Mouse (Mus musculus): ENCODE measurements around the gene Farp1.
A peak's percentile ranks its signal among the peaks of the same experiment; 100 is the strongest.

The Farp1 gene

GRCm38 (mm10) chr14:121103459-121103858 lies 68.5 kb downstream of the Farp1 start:
- peak; percentile 60 for DNase-seq (ENCODE audit: low read depth, low spot score)

GRCm38 (mm10) chr14:121104760-121105329 lies 69.8 kb downstream of the Farp1 start:
- DNase-seq (ENCODE audit: low read depth, low spot score), result no peak

GRCm38 (mm10) chr14:121106906-121107305 lies 71.9 kb downstream of the Farp1 start:
- no peak for DNase-seq (ENCODE audit: low read depth, low spot score)

DNA sequence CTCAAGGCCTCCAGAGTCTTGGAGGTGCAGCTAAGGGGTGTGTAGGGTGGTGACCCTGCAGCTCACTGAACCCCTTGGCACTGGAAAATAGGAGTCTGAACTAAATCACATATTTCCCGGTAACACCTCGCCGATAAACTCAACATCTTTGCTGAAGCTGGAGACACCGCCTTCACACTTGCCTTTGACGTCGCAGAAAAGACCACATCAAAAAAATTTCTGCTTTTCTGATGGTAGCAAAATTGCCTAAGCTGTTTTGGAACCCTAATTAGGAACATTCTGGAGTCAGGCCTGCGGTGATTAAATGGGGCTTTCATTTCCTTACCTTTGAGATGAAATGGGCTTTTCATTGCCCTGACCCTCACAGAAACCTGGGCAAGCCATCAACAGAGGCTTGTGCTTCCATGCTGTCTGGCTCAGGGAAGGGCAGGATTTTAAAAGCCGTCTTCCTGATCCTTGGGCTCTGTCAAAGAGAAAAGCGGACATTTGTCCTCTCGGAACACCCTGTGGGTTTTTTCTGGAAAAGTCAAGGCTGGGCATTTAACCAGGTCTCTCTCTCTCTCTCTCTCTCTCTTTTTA lies 72.8 kb downstream of the Farp1 start:
- no peak for DNase-seq (ENCODE audit: low read depth, low spot score)

DNA sequence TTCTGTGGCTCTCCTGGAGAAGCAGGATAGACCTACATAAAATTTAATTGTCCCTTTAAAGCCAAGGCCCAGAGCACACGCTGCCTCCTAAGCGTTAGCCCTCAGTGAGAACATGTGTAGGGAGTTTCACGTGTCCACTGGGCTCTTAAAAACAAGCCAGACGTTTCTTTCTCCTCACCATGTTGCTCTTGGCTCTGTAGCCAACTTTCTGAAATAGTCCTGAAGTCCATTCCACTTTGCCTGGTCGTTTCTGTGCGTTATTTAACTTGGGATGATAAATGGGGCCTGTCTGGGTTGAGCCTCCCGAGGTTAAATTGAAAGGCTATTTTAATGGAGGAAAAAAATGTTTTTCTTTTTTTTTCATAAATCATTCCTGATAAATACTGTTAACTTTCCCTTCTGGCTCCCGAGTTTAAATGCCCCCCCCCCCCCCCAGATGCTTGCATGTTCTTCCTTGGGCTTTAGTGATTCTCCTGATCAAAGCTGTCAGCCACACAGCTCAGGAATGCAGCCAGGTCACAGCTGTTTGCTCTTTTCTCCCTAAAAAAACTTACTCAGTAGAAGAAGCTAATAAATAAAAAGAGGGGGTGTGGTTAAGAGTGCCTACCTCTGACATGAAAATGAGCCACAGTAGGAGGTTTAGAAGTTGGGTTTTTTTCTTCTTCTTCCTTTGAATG lies 73.6 kb downstream of the Farp1 start:
- no peak for DNase-seq (ENCODE audit: low read depth, low spot score)

DNA sequence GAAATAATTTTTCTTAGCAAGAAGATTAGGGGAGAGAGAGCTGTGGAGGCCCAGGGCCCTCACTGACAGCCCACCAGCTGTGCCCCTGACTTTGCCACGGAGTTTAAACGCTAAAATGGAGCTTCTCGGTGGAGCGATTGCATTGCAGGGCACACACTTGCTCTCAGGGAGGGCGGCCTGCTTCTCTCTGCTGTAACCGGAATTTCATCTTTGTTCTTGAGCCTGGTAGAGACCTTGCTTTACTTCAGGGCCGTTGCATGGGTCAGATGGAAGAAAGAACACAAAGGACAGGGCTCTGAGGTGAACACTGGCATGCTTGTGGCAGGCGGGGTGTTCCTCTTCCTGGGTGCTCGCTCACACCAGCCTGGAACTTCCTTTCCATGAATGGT lies 74.1 kb downstream of the Farp1 start:
- no peak for DNase-seq (ENCODE audit: low read depth, low spot score)

- no peak for DNase-seq (ENCODE audit: low read depth, low spot score)
Observed at GRCm38 (mm10) chr14:121110492-121111267, 75.7 kb downstream of the Farp1 start.

DNA sequence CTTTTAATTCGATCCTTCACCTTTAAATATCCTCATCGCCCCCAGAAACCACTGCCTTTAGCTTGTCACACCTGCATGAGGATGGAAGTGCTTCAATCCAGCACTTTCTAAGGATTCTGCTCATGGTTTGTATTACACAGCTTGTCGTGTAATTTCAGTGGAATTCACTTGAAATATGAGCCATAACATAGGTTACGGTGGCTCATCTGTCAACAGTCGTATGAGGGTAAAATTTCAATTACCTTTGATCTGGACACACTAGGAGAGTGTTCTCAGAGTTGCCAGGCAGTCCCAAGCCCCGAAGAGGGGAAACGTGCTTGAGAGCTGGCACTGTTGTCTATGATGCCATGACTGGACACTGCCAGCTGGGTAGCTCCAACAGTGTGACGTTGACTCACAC lies 77.1 kb downstream of the Farp1 start:
- peak; percentile 58 for DNase-seq (ENCODE audit: low read depth, low spot score)

- peak; percentile 49 for DNase-seq (ENCODE audit: low read depth, low spot score)
Observed at GRCm38 (mm10) chr14:121113785-121114184, 78.8 kb downstream of the Farp1 start.

GRCm38 (mm10) chr14:121116696-121117095 lies 81.7 kb downstream of the Farp1 start:
- no peak for DNase-seq (ENCODE audit: low read depth, low spot score)

DNA sequence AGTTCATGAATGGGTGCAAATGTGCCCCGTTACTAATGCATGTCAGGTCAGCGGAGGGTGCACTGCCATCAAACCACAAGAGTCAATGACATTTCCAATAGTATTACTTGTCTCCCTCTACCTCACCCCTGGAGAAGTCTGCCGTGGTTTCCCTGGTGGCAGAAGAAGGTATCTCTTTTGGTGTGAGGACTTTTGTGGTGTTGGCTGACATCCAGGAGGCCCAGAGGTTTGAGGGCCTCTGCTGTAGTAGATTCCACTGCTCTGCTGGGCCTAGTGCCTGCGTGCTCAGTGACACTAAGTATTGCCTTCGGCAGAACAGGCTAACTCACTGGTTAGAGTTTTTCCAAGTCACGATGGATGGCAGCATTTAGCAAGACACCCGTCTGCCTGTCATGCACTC lies 83.9 kb downstream of the Farp1 start:
- peak; percentile 33 for DNase-seq (ENCODE audit: low read depth, low spot score)

GRCm38 (mm10) chr14:121121664-121122063 lies 86.7 kb downstream of the Farp1 start:
- DNase-seq (ENCODE audit: low read depth, low spot score), result peak; percentile 94

DNA sequence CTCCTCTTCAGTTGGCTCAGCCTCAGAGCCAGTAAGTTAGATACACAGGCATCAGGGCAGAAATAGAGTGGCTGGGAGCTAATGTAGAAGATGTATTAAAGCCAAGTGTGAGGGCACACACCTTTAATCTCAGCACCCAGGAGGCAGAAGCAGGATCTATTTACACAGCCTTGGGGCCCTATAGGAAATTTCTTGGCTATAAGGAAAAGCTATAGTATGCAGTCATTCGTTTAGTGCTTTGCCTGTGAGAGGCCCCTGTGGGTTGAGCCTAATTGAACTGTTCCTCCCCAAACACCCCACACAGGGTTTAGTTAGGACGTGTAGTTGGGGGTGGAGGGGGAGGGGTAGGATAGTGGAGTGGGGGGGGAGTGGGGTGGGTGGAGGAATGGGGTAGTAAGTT lies 87.9 kb downstream of the Farp1 start:
- DNase-seq (ENCODE audit: low read depth, low spot score), result no peak

DNA sequence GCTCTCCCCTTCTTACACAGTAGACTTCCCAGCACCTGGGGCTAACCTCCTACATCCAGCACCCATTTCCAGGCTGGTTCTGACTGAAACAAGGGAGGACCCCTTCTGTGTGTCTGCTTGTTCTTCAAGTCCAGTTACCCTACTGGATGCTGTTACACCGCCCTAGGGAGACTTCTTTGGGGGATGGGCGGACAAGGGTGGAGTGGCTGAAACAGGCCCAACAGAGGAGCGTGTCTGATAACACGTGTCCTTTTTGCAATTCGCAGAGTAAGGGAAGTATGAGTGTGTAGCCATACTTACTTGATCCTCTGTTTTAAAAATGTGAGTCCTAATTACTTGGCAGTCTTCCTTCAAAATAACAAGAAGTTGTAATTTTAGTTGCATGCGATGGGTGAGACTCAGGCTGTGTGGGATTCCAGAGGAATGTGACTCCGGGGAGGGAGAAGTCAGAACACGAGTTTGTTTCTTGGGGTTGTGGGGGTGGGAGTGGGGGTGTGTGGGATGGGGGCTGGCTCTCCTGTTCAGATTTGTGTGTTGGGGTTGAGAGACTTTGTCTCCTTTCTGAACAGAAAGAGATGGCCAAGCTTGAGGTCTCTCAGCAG lies 89.5 kb downstream of the Farp1 start:
- no peak for DNase-seq (ENCODE audit: low read depth, low spot score)

DNA sequence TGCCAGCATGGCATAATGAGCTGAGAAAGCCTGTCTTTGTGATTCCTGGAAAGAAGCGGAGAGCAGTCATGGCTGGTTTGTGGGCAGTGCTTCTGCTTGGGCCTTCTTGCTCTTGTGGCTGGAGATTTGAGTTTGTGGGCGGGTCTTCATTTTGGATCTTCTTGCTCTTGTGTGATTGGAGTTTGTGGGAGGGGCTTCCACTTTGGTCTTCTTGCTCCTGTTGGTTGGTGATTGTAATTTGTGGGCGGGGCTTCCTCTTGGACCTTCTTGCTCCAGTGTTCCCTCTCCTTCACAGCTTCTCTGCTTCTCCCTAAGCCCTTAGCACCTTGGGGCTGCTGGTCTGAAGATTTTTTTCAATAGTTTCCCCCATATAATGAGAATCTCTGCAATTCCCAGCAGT lies 90.7 kb downstream of the Farp1 start:
- DNase-seq (ENCODE audit: low read depth, low spot score), result no peak

DNA sequence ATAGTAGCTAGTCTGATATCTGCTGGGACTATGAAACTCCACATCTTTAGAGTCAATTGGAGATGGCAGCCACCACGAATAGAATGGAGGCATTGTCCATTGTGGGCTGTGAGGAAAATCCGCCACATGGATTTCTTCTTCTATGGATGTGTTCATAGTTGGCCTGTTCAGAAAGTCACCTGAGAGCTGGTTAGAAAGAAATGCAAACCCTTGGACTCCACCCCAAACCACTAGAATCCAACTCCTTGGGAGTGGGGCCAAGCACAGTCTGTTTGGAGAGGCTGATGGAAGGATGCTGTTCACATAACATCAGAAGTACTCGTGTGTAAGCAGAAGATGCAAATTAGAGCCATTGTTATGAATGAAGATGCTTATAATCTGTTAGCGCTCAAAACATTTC lies 91.3 kb downstream of the Farp1 start:
- DNase-seq (ENCODE audit: low read depth, low spot score), result no peak

DNA sequence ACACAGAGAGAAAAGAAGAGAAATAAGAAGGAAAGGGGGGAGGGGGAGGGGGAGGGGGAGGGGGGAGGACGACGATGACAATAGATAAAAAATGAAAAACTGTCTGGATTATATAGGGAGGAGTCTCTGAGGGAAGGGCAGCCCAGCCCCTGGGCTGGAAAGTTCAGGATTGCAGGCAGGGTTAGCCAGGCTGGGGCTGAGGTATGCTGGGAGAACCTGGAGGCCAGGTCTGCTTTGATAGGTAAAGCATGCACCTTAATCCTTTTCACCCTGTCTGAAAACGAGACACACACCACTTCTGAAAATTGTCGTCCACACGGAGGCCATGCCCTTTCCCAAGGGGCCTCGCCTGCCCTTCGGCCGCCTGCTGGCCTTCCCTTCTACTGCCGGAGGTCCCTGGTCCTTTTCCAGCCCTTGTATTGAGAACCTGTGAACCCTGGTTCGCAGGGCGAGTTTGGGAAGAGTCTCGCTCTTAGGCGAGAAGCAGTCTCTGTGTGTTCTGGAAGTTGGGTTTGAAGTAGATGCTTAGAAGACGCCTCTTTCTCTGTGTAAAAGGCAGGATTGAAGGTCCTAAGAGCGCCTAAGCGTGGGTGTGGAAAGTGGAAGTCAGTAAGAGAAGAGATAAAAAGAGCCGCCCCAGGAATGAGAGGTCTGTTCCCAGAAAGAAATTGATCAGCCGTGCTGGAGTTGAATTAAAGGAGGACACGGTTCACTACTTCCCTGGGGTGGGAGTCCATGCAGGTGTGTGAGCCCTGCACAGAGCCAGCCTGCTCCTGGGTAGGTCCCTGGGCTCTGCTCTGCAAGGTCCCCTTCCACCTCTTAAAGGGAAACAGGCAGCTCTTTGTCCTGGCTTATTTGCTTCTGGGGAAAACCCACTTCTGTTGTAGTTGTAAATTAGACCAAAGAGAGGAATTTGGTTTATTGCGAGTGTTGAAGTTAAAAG lies 94.1 kb downstream of the Farp1 start:
- DNase-seq (ENCODE audit: low read depth, low spot score), result peak; percentile 36

- peak; percentile 50 for DNase-seq (ENCODE audit: low read depth, low spot score)
Observed at GRCm38 (mm10) chr14:121130351-121130750, 95.4 kb downstream of the Farp1 start.

DNA sequence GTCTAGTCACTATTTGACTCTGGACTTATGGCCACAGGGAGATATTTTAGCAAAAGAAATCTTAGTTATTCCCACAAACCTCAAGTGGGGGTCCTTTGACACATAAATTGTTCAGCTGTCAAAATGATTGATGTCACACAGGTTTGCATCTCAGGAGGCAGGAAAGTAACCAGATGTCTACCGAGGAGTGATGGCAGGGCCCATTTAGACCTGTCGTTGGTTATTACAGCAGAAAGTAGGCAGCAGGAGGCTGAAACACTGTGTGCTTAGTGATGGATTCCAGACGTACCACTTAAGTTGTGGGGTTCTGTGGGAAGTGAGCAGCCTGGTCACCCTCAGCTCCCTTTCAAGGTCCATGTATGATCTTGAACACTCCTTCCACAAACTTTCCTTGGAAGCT lies 99.4 kb downstream of the Farp1 start:
- DNase-seq (ENCODE audit: low read depth, low spot score), result no peak

GRCm38 (mm10) chr14:121143831-121144455 lies 108.9 kb downstream of the Farp1 start:
- DNase-seq (ENCODE audit: low read depth, low spot score), result no peak

DNA sequence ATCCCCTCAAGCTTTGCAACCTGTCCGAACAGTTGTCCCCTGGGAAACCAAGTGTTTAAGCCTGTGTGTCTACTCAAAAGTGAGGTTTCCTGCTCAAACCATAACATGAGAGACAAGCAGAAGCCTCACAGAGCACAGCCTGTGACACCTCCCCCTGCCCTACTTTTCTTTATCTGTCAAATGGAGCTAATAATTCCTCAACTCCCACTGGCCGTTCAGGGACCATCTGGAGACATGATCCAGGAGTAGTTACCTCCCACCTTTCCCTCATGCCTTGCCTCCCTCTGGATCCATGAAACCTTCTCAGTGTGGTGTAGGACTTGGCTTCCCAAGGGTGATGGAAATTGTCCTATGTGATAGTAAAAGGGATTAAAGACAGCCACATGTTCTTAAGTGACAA lies 109.5 kb downstream of the Farp1 start:
- peak; percentile 59 for DNase-seq (ENCODE audit: low read depth, low spot score)

All from brain, adult 2 months (tissue).